Mouse (Mus musculus) CH12.LX (cell line): ENCODE measurements around the gene Dbndd2. TPM values are rescaled to one million over a fixed set of nuclear protein-coding genes. Genes with fewer than 3 reads are reported as not detected.

Experiments
- DNase-seq: peaks from one replicate; pipeline ENCODE4 v3.0.0-alpha.2; 2013; ENCODE audit errors: extremely low read depth
- H3K27ac ChIP-seq: 2 replicates; pipeline ENCODE4 v1.5.1; 2012; ENCODE audit warnings: low read depth, mild to moderate bottlenecking, control low read depth, moderate library complexity; ENCODE audit not compliant: insufficient read depth
- H3K27me3 ChIP-seq: replicated peaks from 2 replicates; pipeline ENCODE3; 2012; ENCODE audit warnings: inconsistent platforms
- H3K36me3 ChIP-seq, 2 experiments: replicated peaks in 1 of 2; 2 replicates each; pipeline versions ENCODE3 to v1.6.1; 2012; ENCODE audit warnings: inconsistent platforms in 1 of 2, low read length in 1 of 2, mild to moderate bottlenecking in 1 of 2, mixed read lengths in 1 of 2, moderate library complexity in 1 of 2; ENCODE audit not compliant: control insufficient read depth in 1 of 2, insufficient read depth in 1 of 2
- H3K4me1 ChIP-seq, 2 experiments: 2 replicates each; pipeline ENCODE4 v1.6.1; 2012; ENCODE audit warnings: inconsistent platforms in 1 of 2, moderate library complexity in 1 of 2; ENCODE audit not compliant: insufficient read depth in 2 of 2, control insufficient read depth in 1 of 2
- H3K4me2 ChIP-seq: 2 replicates; pipeline ENCODE4 v1.6.1; 2012; ENCODE audit warnings: low read depth, mild to moderate bottlenecking, control low read depth; ENCODE audit not compliant: poor library complexity, insufficient read depth, severe bottlenecking
- H3K4me3 ChIP-seq, 3 experiments: fragments of 150-350 bp in 1 of 3; sonication (generic) in 1 of 3; replicated peaks in 1 of 3; 2 replicates each; pipeline versions ENCODE3 to v1.5.1; 2011 to 2012; ENCODE audit warnings: low read depth in 2 of 3, low read length in 2 of 3, mild to moderate bottlenecking in 2 of 3, moderate library complexity in 2 of 3, control low read depth in 1 of 3, improper control_type of control experiment in 1 of 3, inconsistent platforms in 1 of 3, mixed read lengths in 1 of 3; ENCODE audit not compliant: poor library complexity in 1 of 3
- H3K79me2 ChIP-seq: replicated peaks from 2 replicates; pipeline ENCODE4 v1.6.1; 2012; ENCODE audit warnings: mild to moderate bottlenecking, moderate library complexity; ENCODE audit not compliant: control insufficient read depth, poor library complexity, insufficient read depth, severe bottlenecking; ENCODE audit errors: extremely low read depth
- H3K9ac ChIP-seq: 2 replicates; pipeline ENCODE4 v1.6.1; 2012; ENCODE audit warnings: low read depth, mild to moderate bottlenecking, control low read depth, moderate library complexity; ENCODE audit not compliant: insufficient read depth
- H3K9me3 ChIP-seq: replicated peaks from 2 replicates; pipeline ENCODE3; 2012; ENCODE audit warnings: low read length, inconsistent platforms, mixed read lengths
- BHLHE40 ChIP-seq: IDR thresholded peaks from 2 replicates; pipeline ENCODE4 v1.6.1; 2011; ENCODE audit warnings: mild to moderate bottlenecking, low read depth, low read length, improper control_type of control experiment
- CHD1 ChIP-seq: IDR thresholded peaks from 2 replicates; pipeline ENCODE4 v1.6.1; 2012; ENCODE audit warnings: low read depth, low read length, improper control_type of control experiment, inconsistent platforms
- CHD2 ChIP-seq: IDR thresholded peaks from 2 replicates; pipeline ENCODE4 v1.6.1; 2011; ENCODE audit warnings: low read length, improper control_type of control experiment
- CTCF ChIP-seq, 2 experiments: IDR thresholded peaks in 1 of 2; conservative IDR thresholded peaks in 1 of 2; 2 replicates each; pipeline ENCODE4 v1.5.1; 2011 to 2012; ENCODE audit warnings: low read depth in 2 of 2, low read length in 2 of 2, improper control_type of control experiment in 1 of 2, inconsistent platforms in 1 of 2, mild to moderate bottlenecking in 1 of 2, moderate library complexity in 1 of 2
- ELF1 ChIP-seq: IDR thresholded peaks from 2 replicates; pipeline ENCODE4 v1.6.1; 2014; ENCODE audit warnings: low read depth, mild to moderate bottlenecking, inconsistent platforms, low read length, improper control_type of control experiment
- EP300 ChIP-seq: IDR thresholded peaks from 2 replicates; pipeline ENCODE4 v1.6.1; 2011; ENCODE audit warnings: low read length, improper control_type of control experiment
- GABPA ChIP-seq: IDR thresholded peaks from 2 replicates; pipeline ENCODE4 v1.6.1; 2012; ENCODE audit warnings: low read depth, low read length, improper control_type of control experiment, inconsistent platforms; ENCODE audit not compliant: insufficient replicate concordance
- JUND ChIP-seq: conservative IDR thresholded peaks from 2 replicates; pipeline ENCODE4 v1.6.1; 2011; ENCODE audit warnings: low read depth, low read length, improper control_type of control experiment
- KAT2A ChIP-seq: IDR thresholded peaks from 2 replicates; pipeline ENCODE4 v1.6.1; 2012; ENCODE audit warnings: low read length, improper control_type of control experiment, inconsistent platforms; ENCODE audit not compliant: insufficient replicate concordance
- MAFK ChIP-seq: IDR thresholded peaks from 2 replicates; pipeline ENCODE4 v1.6.1; 2011; ENCODE audit warnings: low read length, improper control_type of control experiment; ENCODE audit not compliant: insufficient replicate concordance
- MAX ChIP-seq: IDR thresholded peaks from 2 replicates; pipeline ENCODE4 v1.6.1; 2011; ENCODE audit warnings: low read length, improper control_type of control experiment
- MAZ ChIP-seq: IDR thresholded peaks from 2 replicates; pipeline ENCODE4 v1.6.1; 2012; ENCODE audit warnings: low read depth, mild to moderate bottlenecking, inconsistent platforms, low read length, improper control_type of control experiment, moderate library complexity
- MEF2A ChIP-seq: IDR thresholded peaks from 2 replicates; pipeline ENCODE4 v1.6.1; 2014; ENCODE audit warnings: low read depth, mild to moderate bottlenecking, inconsistent platforms, low read length, improper control_type of control experiment, borderline replicate concordance
- MXI1 ChIP-seq: IDR thresholded peaks from 2 replicates; pipeline ENCODE4 v1.6.1; 2011; ENCODE audit warnings: mild to moderate bottlenecking, low read depth, low read length, improper control_type of control experiment
- MYC ChIP-seq: IDR thresholded peaks from 2 replicates; pipeline ENCODE4 v1.6.1; 2011; ENCODE audit warnings: low read depth, mild to moderate bottlenecking, improper control_type of control experiment, low read length
- NELFE ChIP-seq: IDR thresholded peaks from 2 replicates; pipeline ENCODE4 v1.6.1; 2011; ENCODE audit warnings: low read depth, low read length, improper control_type of control experiment
- POLR2A ChIP-seq: IDR thresholded peaks from 2 replicates; pipeline ENCODE4 v1.6.1; 2011; ENCODE audit warnings: low read depth, mild to moderate bottlenecking, improper control_type of control experiment, low read length
- POLR2AphosphoS2 ChIP-seq: IDR thresholded peaks from 2 replicates; pipeline ENCODE4 v1.6.1; 2011; ENCODE audit warnings: low read depth, low read length, improper control_type of control experiment
- RAD21 ChIP-seq: IDR thresholded peaks from 2 replicates; pipeline ENCODE4 v1.6.1; 2011; ENCODE audit warnings: low read depth, mild to moderate bottlenecking, low read length, improper control_type of control experiment, moderate library complexity
- RCOR1 ChIP-seq: conservative IDR thresholded peaks from 2 replicates; pipeline ENCODE4 v1.6.1; 2012; ENCODE audit warnings: low read depth, mild to moderate bottlenecking, inconsistent platforms, low read length, improper control_type of control experiment
- SIN3A ChIP-seq: IDR thresholded peaks from 2 replicates; pipeline ENCODE4 v1.6.1; 2012; ENCODE audit warnings: low read length, improper control_type of control experiment, inconsistent platforms
- SMC3 ChIP-seq: IDR thresholded peaks from 2 replicates; pipeline ENCODE4 v1.6.1; 2011; ENCODE audit warnings: low read depth, low read length, improper control_type of control experiment
- TBP ChIP-seq: conservative IDR thresholded peaks from 2 replicates; pipeline ENCODE4 v1.6.1; 2011; ENCODE audit warnings: low read depth, low read length, improper control_type of control experiment
- USF1 ChIP-seq: IDR thresholded peaks from 2 replicates; pipeline ENCODE4 v1.6.1; 2014; ENCODE audit warnings: low read depth, mild to moderate bottlenecking, inconsistent platforms, low read length, improper control_type of control experiment
- ZKSCAN1 ChIP-seq: IDR thresholded peaks from 2 replicates; pipeline ENCODE4 v1.6.1; 2012; ENCODE audit warnings: low read depth, inconsistent platforms, low read length, improper control_type of control experiment, borderline replicate concordance
- ZMIZ1 ChIP-seq: IDR thresholded peaks from 2 replicates; pipeline ENCODE4 v1.6.1; 2012; ENCODE audit warnings: low read depth, mild to moderate bottlenecking, inconsistent platforms, low read length, improper control_type of control experiment
- ZNF384 ChIP-seq: IDR thresholded peaks from 2 replicates; pipeline ENCODE4 v1.6.1; 2012; ENCODE audit warnings: low read depth, low read length, improper control_type of control experiment, inconsistent platforms
- dilution Hi-C: fragments of 300-500 bp; cut with MboI; formaldehyde crosslinking; loops from 2 replicates; pipeline ENCODE4 v1.14.3; 2020; ENCODE audit warnings: low sequenced_read_pairs; ENCODE audit not compliant: extremely low pct_unique_long_range_greater_than_20kb, extremely low pct_ligation_motif_present
- in situ Hi-C: fragments of 300-500 bp; cut with MboI; formaldehyde crosslinking; loops from 3 replicates; pipeline ENCODE4 v1.14.3; 2019; ENCODE audit warnings: low sequenced_read_pairs, low pct_ligation_motif_present, low pct_unique_long_range_greater_than_20kb, mixed read lengths
- polyA plus RNA-seq: library from polyadenylated mRNA; unstranded; fragments of >175 nt; gene quantifications from 2 replicates; pipeline ENCODE4 v1.2.1, GENCODE M21; 2012; ENCODE audit warnings: low read depth; ENCODE audit not compliant: insufficient read length
- total RNA-seq, 2 experiments: library from RNA; depleted of rRNA; stranded (reverse); fragments of 300-350 nt in 1 of 2; fragments of >200 nt in 1 of 2; gene quantifications; 2 replicates each; pipeline ENCODE4 v1.2.3; 2012 to 2014

Gene Dbndd2
- total and polyA plus RNA-seq, 3 experiments, result 0.53 to 5.7 TPM; not detected in 1

GRCm38 (mm10) chr2:164445399-164446085 is 40.4 kb upstream of the Dbndd2 start:
- H3K79me2 ChIP-seq, result peaks cover 14% of the 10 kb centered on the region
- no peak for TF ChIP-seq MAFK
- TF ChIP-seq JUND, result no peak
- no peak for TF ChIP-seq CTCF (conservative IDR thresholded peaks at IDR 0.05 in 1 of 2, IDR thresholded peaks at IDR 0.05 in 1 of 2; ENCODE audit: low read depth in 2 of 2, low read length in 2 of 2)
- TF ChIP-seq NELFE, result no peak
- no peak for TF ChIP-seq ELF1
- no peak for TF ChIP-seq CHD2
- no peak for TF ChIP-seq USF1
- no peak for TF ChIP-seq MAX
- no peak for TF ChIP-seq CHD1
- TF ChIP-seq BHLHE40, result no peak
- no peak for TF ChIP-seq MXI1
- no peak for TF ChIP-seq RAD21
- no peak for TF ChIP-seq MAZ
- TF ChIP-seq SIN3A, result no peak
- TF ChIP-seq ZKSCAN1, result no peak
- no peak for TF ChIP-seq RCOR1
- no peak for TF ChIP-seq ZMIZ1
- TF ChIP-seq SMC3, result no peak
- TF ChIP-seq EP300, result no peak
- no peak for TF ChIP-seq POLR2A
- H3K27ac ChIP-seq, result no peak overlapping the region
- H3K4me1 ChIP-seq, result peaks cover 10 to 31% of the 10 kb centered on the region in 2 experiments; a peak in 3 of 4 replicates
- dilution Hi-C loops, result no loop called here
- no peaks in the 10 kb centered on the region for H3K36me3 ChIP-seq
- no peak overlapping the region for H3K4me3 ChIP-seq
- H3K27me3 ChIP-seq, result peaks cover 39% of the 10 kb centered on the region
- H3K4me2 ChIP-seq, result no peak overlapping the region
- in situ Hi-C loops, result no loop called here
- no peak overlapping the region for H3K9ac ChIP-seq
- H3K9me3 ChIP-seq, result peaks cover 12% of the 10 kb centered on the region
- DNase-seq, result no peak

DNA sequence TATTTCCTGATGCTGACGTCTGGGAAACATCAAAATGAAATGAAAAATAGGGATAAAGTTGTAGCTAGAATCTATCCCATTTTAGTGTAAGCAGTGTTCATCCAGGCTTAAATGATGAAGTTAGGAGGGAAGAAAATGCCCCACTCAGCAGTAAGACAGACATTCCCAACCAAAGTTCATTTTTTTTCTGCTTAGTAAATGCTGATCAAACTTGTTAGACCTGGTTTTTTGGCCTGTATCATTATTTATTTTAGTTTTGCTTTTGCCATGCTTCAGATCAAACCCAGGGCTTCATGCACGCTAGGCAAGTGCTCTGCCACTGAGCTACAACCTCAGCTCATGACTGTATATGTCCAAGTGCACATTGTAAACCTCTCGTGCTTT is 39.8 kb upstream of the Dbndd2 start:
- no peak overlapping the region for H3K4me3 ChIP-seq
- H3K4me1 ChIP-seq, result peaks cover 9 to 25% of the 10 kb centered on the region in 2 experiments; a peak in 3 of 4 replicates
- no peak overlapping the region for H3K9ac ChIP-seq
- peaks cover 8% of the 10 kb centered on the region for H3K79me2 ChIP-seq
- H3K4me2 ChIP-seq, result no peak overlapping the region
- no peaks in the 10 kb centered on the region for H3K36me3 ChIP-seq
- H3K9me3 ChIP-seq, result peaks cover 12% of the 10 kb centered on the region
- no peak overlapping the region for H3K27ac ChIP-seq
- no peak for DNase-seq
- dilution Hi-C loops (no loop called here), in situ Hi-C loops (no loop called here)
- TF ChIP-seq MAFK (no peak), KAT2A (no peak), MAZ (no peak), GABPA (no peak), RAD21 (no peak), POLR2A (no peak), POLR2AphosphoS2 (no peak), ELF1 (no peak), ZNF384 (no peak), MYC (no peak), TBP (no peak), MEF2A (no peak)
- H3K27me3 ChIP-seq, result peaks cover 41% of the 10 kb centered on the region
